Mouse (Mus musculus) neural tube, embryonic 15.5 days (tissue): Measurements from ENCODE around the gene Spag4. TPM values are rescaled to one million over a fixed set of nuclear protein-coding genes. Genes with fewer than 3 reads are reported as not detected.

Experiments
- ATAC-seq: fragments of 200-750 bp; cut with Nextera tagmentation; 2 replicates; pipeline ENCODE4 v1.8.0; 2017; ENCODE audit warnings: mild to moderate bottlenecking, moderate TSS enrichment, moderate library complexity; ENCODE audit not compliant: low FRiP score
- H3K27ac ChIP-seq: fragments of 300-500 bp; sonication (generic); replicated peaks from 2 replicates; pipeline ENCODE4 v1.5.1; 2015; ENCODE audit warnings: mild to moderate bottlenecking, inconsistent platforms
- H3K27me3 ChIP-seq: fragments of 300-500 bp; sonication (generic); replicated peaks from 2 replicates; pipeline ENCODE4 v1.6.1; 2015; ENCODE audit warnings: inconsistent platforms
- H3K36me3 ChIP-seq: fragments of 300-500 bp; sonication (generic); 2 replicates; pipeline ENCODE4 v1.6.1; 2015; ENCODE audit warnings: inconsistent platforms
- H3K4me1 ChIP-seq: fragments of 300-500 bp; sonication (generic); 2 replicates; pipeline ENCODE4 v1.6.1; 2015; ENCODE audit warnings: inconsistent platforms
- H3K4me2 ChIP-seq: fragments of 300-500 bp; sonication (generic); 2 replicates; pipeline ENCODE4 v1.6.1; 2015; ENCODE audit warnings: inconsistent platforms, mild to moderate bottlenecking, moderate library complexity
- H3K4me3 ChIP-seq: fragments of 300-500 bp; sonication (generic); replicated peaks from 2 replicates; pipeline ENCODE4 v1.5.1; 2015; ENCODE audit warnings: mild to moderate bottlenecking, inconsistent platforms
- H3K9ac ChIP-seq: fragments of 300-500 bp; sonication (generic); replicated peaks from 2 replicates; pipeline ENCODE4 v1.6.1; 2015; ENCODE audit warnings: mild to moderate bottlenecking, inconsistent platforms
- H3K9me3 ChIP-seq: fragments of 300-500 bp; sonication (generic); replicated peaks from 2 replicates; pipeline ENCODE4 v1.6.1; 2016; ENCODE audit warnings: inconsistent platforms
- WGBS: fragments of 180-500 bp; shearing (Covaris S2); methylation state at CpG from one replicate; pipeline ENCODE4 v1.1.7; 2015; ENCODE audit warnings: mixed read lengths; 5-methylcytosine and 5-hydroxymethylcytosine counted together
- polyA plus RNA-seq: library from polyadenylated mRNA; unstranded; fragments of >200 nt; fragmentation: Nextera tagmentation; extraction: Ambion mirVana; gene quantifications from 2 replicates; pipeline ENCODE4 v1.2.1, GENCODE M21; 2015

Gene Spag4
- 5.9 and 6.4 TPM in 2 replicates for polyA plus RNA-seq

DNA sequence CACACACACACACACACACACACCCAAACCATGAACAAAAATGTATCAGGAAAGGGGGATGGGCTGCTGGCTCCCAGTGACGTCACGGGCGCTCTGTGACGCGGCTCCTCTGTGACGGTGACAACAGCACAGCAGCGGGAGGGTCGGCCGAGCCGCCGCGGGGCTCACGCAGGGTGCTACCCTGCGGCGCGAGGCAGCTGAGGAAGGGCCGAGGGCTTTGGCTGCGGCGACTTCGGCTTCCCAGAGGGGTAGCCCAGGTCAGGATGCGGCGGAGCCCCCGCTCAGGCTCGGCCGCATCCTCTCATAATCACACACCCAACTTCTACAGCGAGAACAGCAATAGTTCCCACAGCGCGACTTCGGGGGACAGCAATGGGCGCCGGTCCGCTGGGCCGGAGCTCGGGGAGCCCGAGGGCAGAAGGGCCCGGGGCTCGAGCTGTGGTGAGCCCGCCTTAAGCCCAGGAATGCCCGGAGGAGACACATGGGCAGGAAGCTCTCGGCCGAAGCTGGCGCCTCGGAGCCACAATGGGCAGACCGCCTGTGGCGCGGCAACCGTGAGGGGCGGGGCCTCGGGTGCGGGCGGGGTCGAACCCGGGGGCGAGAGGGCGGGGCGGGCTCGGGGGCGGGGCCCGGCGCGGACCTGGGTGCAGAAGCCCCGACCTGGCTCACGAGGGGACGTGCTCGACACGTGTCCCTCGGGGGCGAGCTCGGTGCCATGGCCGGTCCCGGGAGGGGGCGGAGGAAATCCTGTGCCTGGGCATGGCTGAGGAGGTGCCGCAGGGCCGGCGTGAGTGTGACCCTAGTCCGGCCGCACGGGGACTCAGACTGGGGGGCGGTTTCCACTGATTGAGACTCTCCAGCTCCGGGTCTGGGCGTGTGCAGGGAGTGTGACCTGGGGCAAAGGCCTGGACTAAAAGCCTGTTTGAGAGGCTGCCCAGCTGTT, at the start of gene Spag4:
Gene Spag4 (plus strand): TSS at position 77 of the 943 bp plus-strand sequence.
- Histone ChIP-seq H3K4me1 (peaks cover 13% of the 10 kb centered on the region), H3K36me3 (peaks cover 23% of the 10 kb centered on the region), H3K4me3 (peak within 1 kb of the TSS; percentile 81), H3K4me2 (peak within 1 kb of the TSS; percentile 96), H3K27me3 (no peaks in the 10 kb centered on the region), H3K27ac (peak within 1 kb of the TSS; percentile 87), H3K9ac (peak within 1 kb of the TSS; percentile 79), H3K9me3 (no peaks in the 10 kb centered on the region)
- WGBS = under 1% methylated on average over 77 of the region's 81 CpGs
- ATAC-seq = peak; percentile 82

DNA sequence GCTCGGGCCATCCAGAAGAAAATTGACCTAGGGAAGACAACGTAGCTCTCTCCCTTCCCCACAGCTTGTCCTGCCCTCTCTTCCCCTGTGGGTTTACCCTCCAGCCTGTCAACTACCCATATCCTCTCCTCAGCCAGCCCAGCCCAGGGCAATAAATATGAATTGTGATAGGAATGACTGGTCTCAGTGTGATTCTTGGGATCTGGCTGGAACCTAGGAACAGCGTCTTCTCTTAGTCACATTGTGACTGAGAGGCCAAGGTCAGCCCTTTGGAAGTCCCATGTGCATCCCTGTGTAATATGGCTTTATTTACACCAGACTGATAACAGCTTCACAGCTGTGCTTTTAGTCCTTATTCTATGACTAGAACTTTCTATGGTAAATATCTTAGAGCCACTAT, 46.9 kb upstream of the Spag4 start:
- peaks cover 73% of the 10 kb centered on the region for H3K36me3 ChIP-seq
- no peaks in the 10 kb centered on the region for H3K27me3 ChIP-seq
- no peak overlapping the region for H3K4me2 ChIP-seq
- no peak for ATAC-seq
- H3K4me3 ChIP-seq = no peak overlapping the region
- 93% methylated on average over 3 of the region's 3 CpGs for WGBS
- H3K27ac ChIP-seq = no peak overlapping the region
- no peaks in the 10 kb centered on the region for H3K4me1 ChIP-seq
- no peaks in the 10 kb centered on the region for H3K9me3 ChIP-seq
- H3K9ac ChIP-seq = no peak overlapping the region

DNA sequence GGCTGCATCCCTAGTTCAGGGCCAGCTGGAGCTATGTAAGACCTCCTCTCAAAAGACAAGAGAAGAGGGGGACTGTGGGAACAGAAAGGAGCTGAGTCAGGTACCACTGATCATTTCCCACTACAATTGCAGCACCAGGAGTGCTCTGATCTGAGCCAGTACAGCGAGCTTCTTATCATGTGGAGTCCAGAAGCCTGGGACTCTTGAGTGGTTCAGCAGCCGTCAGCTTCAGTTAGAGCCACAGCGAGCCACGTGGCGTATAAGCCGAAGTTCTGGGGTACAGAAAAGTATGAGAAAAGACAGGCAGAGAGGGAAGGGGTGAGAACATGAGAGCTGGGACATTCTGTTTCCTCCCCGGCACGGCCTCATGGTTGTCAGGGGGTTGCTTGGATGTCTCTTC, 43.8 kb upstream of the Spag4 start:
- 92% methylated on average over 8 of the region's 8 CpGs for WGBS

DNA sequence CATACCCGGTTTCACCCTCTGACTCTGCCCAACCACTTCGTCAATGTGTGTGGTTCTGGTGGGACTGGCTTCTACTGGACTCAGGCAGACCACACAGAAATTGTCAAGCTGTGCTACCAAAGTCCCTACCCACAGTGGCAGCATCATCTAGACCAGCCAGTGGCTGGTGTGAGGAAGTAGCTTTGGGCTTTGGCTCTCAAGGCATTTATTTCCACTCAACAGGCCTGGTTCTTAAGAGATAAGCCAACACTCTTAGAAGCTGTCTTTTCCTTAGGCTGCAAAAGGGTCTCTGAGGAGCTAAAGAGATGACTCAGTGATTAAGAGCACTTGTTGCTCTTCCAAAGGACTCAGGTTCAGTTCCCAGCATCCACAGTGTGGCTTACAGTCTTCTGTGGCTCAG, 43.2 kb upstream of the Spag4 start:
- 87% methylated on average over 2 of the region's 2 CpGs for WGBS
- Histone ChIP-seq H3K9ac (no peak overlapping the region), H3K27ac (no peak overlapping the region), H3K4me2 (no peak overlapping the region), H3K4me3 (no peak overlapping the region), H3K4me1 (no peaks in the 10 kb centered on the region), H3K36me3 (peaks cover 36% of the 10 kb centered on the region), H3K9me3 (no peaks in the 10 kb centered on the region), H3K27me3 (no peaks in the 10 kb centered on the region)
- ATAC-seq = no peak

More for the DNA sequence above, 43.8 kb upstream of the Spag4 start:
- Histone ChIP-seq H3K27me3 (no peaks in the 10 kb centered on the region), H3K4me1 (no peaks in the 10 kb centered on the region), H3K9ac (no peak overlapping the region), H3K4me3 (no peak overlapping the region), H3K27ac (no peak overlapping the region), H3K4me2 (no peak overlapping the region), H3K9me3 (no peaks in the 10 kb centered on the region), H3K36me3 (peaks cover 42% of the 10 kb centered on the region)
- no peak for ATAC-seq

DNA sequence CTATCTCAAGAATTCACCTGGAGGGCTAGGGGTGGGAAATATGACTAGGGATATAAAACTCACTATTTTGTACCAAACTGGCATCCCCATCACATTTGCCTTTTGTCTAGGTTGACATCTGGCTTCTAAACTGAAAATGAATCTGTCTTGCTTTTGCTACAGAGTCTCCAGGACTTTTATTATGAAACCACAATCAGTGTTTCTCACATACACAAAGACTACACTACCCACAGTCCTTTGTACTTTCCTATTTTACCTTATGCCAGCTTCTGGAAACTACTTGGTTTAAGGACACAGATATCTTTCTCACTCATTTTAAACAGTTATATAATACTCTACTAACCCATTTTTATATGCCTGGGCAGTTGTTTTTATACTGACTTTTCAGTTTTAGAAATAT, 39.5 kb upstream of the Spag4 start:
- no peak overlapping the region for H3K9ac ChIP-seq
- no peaks in the 10 kb centered on the region for H3K4me1 ChIP-seq
- no peaks in the 10 kb centered on the region for H3K9me3 ChIP-seq
- ATAC-seq = no peak
- H3K4me3 ChIP-seq = no peak overlapping the region
- H3K4me2 ChIP-seq = no peak overlapping the region
- peaks cover 1% of the 10 kb centered on the region; the same call in 1 of the 2 replicates for H3K36me3 ChIP-seq
- H3K27me3 ChIP-seq = no peaks in the 10 kb centered on the region
- H3K27ac ChIP-seq = no peak overlapping the region

DNA sequence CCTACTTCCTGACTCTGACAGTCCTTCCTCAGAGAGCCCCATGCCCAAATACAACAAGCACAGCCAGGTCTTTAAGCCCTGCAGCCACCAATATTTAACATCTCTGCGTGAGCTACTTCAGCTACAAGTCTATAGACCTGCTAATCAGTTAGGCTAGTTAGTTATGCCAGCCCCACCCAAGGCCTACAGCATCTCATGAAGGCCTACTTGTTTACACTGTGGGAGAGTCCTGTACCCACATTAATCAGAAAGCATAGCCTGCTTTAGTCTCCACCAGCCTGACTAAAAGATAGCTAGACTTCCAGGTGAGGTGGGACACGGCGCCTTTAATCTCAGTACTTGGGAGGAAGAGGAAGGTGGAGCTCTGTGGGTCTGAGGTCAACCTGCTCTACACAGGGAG, 25.6 kb upstream of the Spag4 start:
- no peaks in the 10 kb centered on the region for H3K4me1 ChIP-seq
- no peak overlapping the region for H3K4me2 ChIP-seq
- 92% methylated on average over 3 of the region's 3 CpGs for WGBS
- no peak overlapping the region for H3K4me3 ChIP-seq
- no peak overlapping the region for H3K9ac ChIP-seq
- no peaks in the 10 kb centered on the region for H3K36me3 ChIP-seq
- no peak overlapping the region for H3K27ac ChIP-seq
- H3K27me3 ChIP-seq = no peaks in the 10 kb centered on the region
- no peaks in the 10 kb centered on the region for H3K9me3 ChIP-seq
- ATAC-seq = no peak

DNA sequence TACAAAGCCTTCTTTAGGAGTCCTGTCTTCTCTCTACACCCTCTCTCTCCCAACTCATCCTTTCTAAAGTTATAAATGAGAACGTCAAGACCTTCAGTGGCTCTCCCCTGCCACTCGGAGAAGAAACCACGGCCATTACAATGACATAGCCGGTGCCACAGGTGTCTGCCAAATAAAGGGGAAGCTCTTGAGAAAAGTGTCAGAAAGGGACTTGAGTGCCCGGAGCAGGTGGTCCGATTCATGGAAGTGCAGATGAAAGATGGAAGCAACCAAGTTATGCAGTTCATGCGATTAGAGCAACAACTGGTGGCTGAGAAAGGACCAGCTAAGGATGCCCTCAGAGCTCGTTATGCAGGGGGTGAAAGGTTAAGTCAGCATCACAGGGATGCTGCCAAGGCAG, 22.1 kb upstream of the Spag4 start:
- H3K27me3 ChIP-seq = peaks cover 8% of the 10 kb centered on the region; the same call in 1 of the 2 replicates
- H3K36me3 ChIP-seq = no peaks in the 10 kb centered on the region
- no peak overlapping the region for H3K4me2 ChIP-seq
- 84% methylated on average over 8 of the region's 8 CpGs for WGBS
- H3K9me3 ChIP-seq = no peaks in the 10 kb centered on the region
- no peak overlapping the region for H3K4me3 ChIP-seq
- no peak for ATAC-seq
- H3K9ac ChIP-seq = no peak overlapping the region
- no peak overlapping the region for H3K27ac ChIP-seq
- no peaks in the 10 kb centered on the region for H3K4me1 ChIP-seq

DNA sequence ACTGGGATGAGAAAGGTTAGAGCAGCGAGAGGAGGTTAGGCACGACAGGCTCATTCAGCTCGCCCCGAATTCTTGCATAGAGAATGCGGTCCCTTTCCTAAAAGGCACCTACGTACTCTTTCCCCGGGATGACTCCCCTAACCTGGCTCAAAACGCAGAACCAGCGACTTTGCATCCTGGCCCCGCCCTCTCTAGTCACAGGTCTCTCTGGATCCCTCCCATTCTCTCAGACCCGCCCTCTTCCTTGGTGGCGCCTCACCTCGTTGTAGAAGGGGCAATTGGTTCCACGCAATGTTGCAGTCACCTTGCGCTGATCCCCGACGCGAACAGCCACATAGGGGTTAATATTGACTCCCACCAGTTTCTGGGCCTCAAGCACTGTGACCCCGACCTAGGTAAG, 17.0 kb upstream of the Spag4 start:
- H3K36me3 ChIP-seq = no peaks in the 10 kb centered on the region
- 6% methylated on average over 19 of the region's 19 CpGs for WGBS
- H3K27me3 ChIP-seq = peaks cover 8% of the 10 kb centered on the region; the same call in 1 of the 2 replicates
- no peak overlapping the region for H3K4me3 ChIP-seq
- H3K4me2 ChIP-seq = peak overlapping the region; percentile 32
- ATAC-seq = no peak
- H3K4me1 ChIP-seq = no peaks in the 10 kb centered on the region
- no peak overlapping the region for H3K27ac ChIP-seq
- H3K9ac ChIP-seq = no peak overlapping the region
- H3K9me3 ChIP-seq = no peaks in the 10 kb centered on the region

DNA sequence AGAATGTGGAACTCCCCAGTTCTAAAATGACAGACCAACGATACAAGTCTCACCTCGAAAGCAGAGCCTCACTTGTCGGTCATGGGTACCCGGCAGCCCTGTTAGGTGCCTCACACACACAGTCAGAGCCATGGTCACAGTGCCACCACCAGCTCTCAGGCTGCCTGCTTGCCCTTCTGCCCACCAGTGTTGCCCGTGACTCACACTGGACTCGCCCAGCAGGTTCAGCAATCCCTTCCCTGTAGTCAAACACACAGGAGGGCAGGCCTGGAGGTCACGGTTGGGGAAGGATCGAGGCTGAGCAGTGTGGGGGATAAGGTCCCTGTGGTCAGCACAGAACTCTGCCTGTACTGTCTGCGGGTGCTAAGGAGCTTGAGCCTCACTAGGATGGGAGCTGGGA, 12.2 kb upstream of the Spag4 start, which contains the start of gene Fer1l4:
Gene Fer1l4 (minus strand): TSS at position 132 of the 400 bp plus-strand sequence.
- no peak within 1 kb of the TSS for H3K4me3 ChIP-seq
- no peak for ATAC-seq
- no peak within 1 kb of the TSS for H3K4me2 ChIP-seq
- no peaks in the 10 kb centered on the region for H3K36me3 ChIP-seq
- no peaks in the 10 kb centered on the region for H3K9me3 ChIP-seq
- 86% methylated on average over 9 of the region's 9 CpGs for WGBS
- H3K27me3 ChIP-seq = no peaks in the 10 kb centered on the region
- no peak within 1 kb of the TSS for H3K27ac ChIP-seq
- H3K4me1 ChIP-seq = no peaks in the 10 kb centered on the region
- no peak within 1 kb of the TSS for H3K9ac ChIP-seq

DNA sequence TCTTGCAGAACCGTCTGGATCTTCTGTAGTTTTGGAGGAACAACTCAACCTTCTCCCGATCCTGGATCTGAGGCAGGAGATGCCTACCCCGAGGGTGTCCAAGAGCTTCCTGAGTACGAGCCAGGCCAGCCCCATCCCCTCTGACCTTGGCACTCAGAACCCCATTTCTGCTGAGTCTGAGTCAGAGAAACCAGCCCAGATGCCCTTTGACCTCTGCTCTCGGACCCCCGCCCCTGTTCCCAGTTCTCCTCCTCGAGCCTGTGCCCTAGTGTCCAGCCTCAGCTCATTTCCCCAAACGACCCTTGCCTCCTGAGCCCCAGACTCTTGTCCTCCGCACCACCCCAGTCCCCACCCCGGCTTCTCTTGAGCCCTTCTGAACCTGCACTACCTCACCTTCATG, 1.2 kb downstream of the Spag4 start:
- ATAC-seq = peak; percentile 15; the same call in 1 of the 2 replicates
- no peaks in the 10 kb centered on the region for H3K9me3 ChIP-seq
- H3K9ac ChIP-seq = peak overlapping the region; percentile 79
- H3K4me3 ChIP-seq = peak overlapping the region; percentile 81
- peaks cover 29% of the 10 kb centered on the region for H3K36me3 ChIP-seq
- WGBS = 33% methylated on average over 10 of the region's 10 CpGs
- no peaks in the 10 kb centered on the region for H3K27me3 ChIP-seq
- peak overlapping the region; percentile 96 for H3K4me2 ChIP-seq
- peaks cover 13% of the 10 kb centered on the region for H3K4me1 ChIP-seq
- H3K27ac ChIP-seq = 0 out of 2 replicates have a peak overlapping the region, but pooled peaks have one; percentile 87

DNA sequence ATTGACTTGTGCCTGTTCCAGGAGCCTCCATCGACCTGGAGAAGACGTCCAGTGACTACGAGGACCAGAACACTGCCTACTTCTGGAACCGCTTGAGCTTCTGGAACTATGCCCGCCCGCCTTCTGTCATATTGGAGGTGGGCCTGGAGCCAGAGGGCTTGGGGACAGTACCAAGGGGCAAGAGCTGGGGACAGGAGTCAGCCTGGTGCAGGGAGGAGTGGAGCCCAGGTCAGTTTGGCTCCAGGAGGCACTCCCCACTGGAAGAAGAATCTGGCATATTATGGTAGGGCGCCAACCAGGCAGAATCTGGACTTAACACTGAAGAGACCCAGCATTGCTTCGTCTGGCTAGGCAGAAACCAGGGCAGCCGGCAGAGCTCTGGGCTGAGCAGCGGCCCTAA, 2.9 kb downstream of the Spag4 start:
- ATAC-seq = no peak
- Histone ChIP-seq H3K4me1 (peaks cover 13% of the 10 kb centered on the region), H3K9ac (no peak overlapping the region), H3K9me3 (no peaks in the 10 kb centered on the region), H3K27ac (no peak overlapping the region), H3K4me3 (no peak overlapping the region), H3K27me3 (no peaks in the 10 kb centered on the region), H3K36me3 (peaks cover 45% of the 10 kb centered on the region), H3K4me2 (no peak overlapping the region)
- WGBS = 94% methylated on average over 10 of the region's 10 CpGs

DNA sequence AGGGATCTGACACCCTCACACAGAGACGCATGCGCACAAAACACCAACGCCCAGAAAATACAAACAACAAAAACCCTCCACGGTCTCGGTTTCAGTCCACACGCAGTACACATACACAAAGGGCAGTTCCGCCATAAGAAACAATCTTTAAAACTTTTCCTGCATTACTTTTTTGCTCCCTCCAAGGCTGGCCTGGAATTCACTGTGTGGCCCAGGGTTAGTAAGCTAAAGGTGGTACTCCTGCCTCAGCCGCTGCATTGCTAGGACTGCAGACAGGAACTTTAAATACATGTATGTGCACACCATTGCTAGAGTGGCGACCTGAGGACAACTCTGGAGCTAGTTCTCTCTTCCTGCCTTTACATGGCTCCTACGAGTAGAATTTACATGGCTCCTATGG, 6.3 kb downstream of the Spag4 start:
- H3K9ac ChIP-seq = no peak overlapping the region
- peaks cover 6% of the 10 kb centered on the region for H3K4me1 ChIP-seq
- H3K4me2 ChIP-seq = no peak overlapping the region
- 95% methylated on average over 10 of the region's 10 CpGs for WGBS
- H3K27me3 ChIP-seq = no peaks in the 10 kb centered on the region
- H3K9me3 ChIP-seq = no peaks in the 10 kb centered on the region
- H3K36me3 ChIP-seq = peaks cover 78% of the 10 kb centered on the region
- no peak overlapping the region for H3K4me3 ChIP-seq
- no peak overlapping the region for H3K27ac ChIP-seq
- no peak for ATAC-seq
